Mouse (Mus musculus) heart, embryonic 15.5 days (tissue): ENCODE data around the gene Tgif2lx2. TPM values are rescaled to one million over a fixed set of nuclear protein-coding genes. Genes with fewer than 3 reads are reported as not detected.
"Not testable (repeated sequence)": the region's sequence is repeated elsewhere in the genome, so short reads cannot be mapped to it uniquely, and the experiment has no call there.

ENCODE experiments used
- ATAC-seq: fragments of 200-750 bp; cut with Nextera tagmentation; replicated peaks from 2 replicates; pipeline ENCODE4 v1.8.0; 2017; ENCODE audit warnings: low read depth, moderate TSS enrichment; ENCODE audit not compliant: insufficient number of reproducible peaks, insufficient read depth, low FRiP score
- H3K27ac ChIP-seq: fragments of 300-500 bp; sonication (generic); 2 replicates; pipeline ENCODE4 v1.5.1; 2015; ENCODE audit warnings: mild to moderate bottlenecking, inconsistent platforms
- H3K27me3 ChIP-seq: fragments of 300-500 bp; sonication (generic); 2 replicates; pipeline ENCODE4 v1.6.1; 2015; ENCODE audit warnings: inconsistent platforms
- H3K36me3 ChIP-seq: fragments of 300-500 bp; sonication (generic); 2 replicates; pipeline ENCODE4 v1.6.1; 2015; ENCODE audit warnings: mild to moderate bottlenecking, inconsistent platforms
- H3K4me1 ChIP-seq: fragments of 300-500 bp; sonication (generic); replicated peaks from 2 replicates; pipeline ENCODE4 v1.6.1; 2015; ENCODE audit warnings: inconsistent platforms
- H3K4me2 ChIP-seq: fragments of 300-500 bp; sonication (generic); 2 replicates; pipeline ENCODE4 v1.6.1; 2015; ENCODE audit warnings: inconsistent platforms, mild to moderate bottlenecking, moderate library complexity
- H3K4me3 ChIP-seq: fragments of 300-500 bp; sonication (generic); 2 replicates; pipeline ENCODE4 v1.5.1; 2015; ENCODE audit warnings: mild to moderate bottlenecking, inconsistent platforms
- H3K9ac ChIP-seq: fragments of 300-500 bp; sonication (generic); 2 replicates; pipeline ENCODE4 v1.6.1; 2015; ENCODE audit warnings: mild to moderate bottlenecking, inconsistent platforms
- H3K9me3 ChIP-seq: fragments of 300-500 bp; sonication (generic); replicated peaks from 2 replicates; pipeline ENCODE4 v1.6.1; 2016; ENCODE audit warnings: inconsistent platforms
- WGBS: fragments of 180-500 bp; shearing (Covaris S2); methylation state at CpG from one replicate; pipeline ENCODE4 v1.1.7; 2015; ENCODE audit warnings: mixed read lengths; 5-methylcytosine and 5-hydroxymethylcytosine counted together
- polyA plus RNA-seq: library from polyadenylated mRNA; unstranded; fragments of >200 nt; fragmentation: Nextera tagmentation; extraction: Ambion mirVana; gene quantifications from 2 replicates; pipeline ENCODE4 v1.2.1, GENCODE M21; 2015

Gene Tgif2lx2
- not detected in 2 replicates for polyA plus RNA-seq

DNA sequence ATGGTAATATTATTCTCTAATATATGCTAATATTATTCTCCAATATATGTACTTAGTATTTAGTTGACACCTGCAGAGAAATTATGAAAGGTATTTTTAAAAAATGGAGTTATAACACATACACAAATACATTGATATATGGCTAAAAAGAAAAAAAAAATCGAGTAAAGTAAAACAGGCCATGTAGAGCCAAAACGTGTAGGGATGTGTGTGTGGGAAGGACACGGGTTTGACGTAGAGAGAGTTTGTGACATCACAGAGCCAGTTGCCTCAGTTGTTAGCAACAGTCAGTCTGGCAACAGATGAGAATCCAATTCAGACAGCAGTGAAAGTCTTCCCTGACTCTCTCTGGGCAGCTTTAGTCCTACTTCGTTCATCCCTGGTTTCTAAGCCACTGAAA is at the start of gene Tgif2lx2:
TSS of gene Tgif2lx2 (plus strand) at position 301 of the 400 bp plus-strand sequence.
- not testable (repeated sequence) for H3K27ac ChIP-seq, H3K4me2 ChIP-seq, H3K36me3 ChIP-seq, ATAC-seq, H3K9ac ChIP-seq, H3K4me1 ChIP-seq, H3K4me3 ChIP-seq, H3K27me3 ChIP-seq, H3K9me3 ChIP-seq
- no CpG with 5 or more reads among the region's 5 CpGs for WGBS

Other genes with a start within 250 kb of the Tgif2lx2 start
- gene Tgif2lx1, start 53.5 kb downstream of the Tgif2lx2 start, polyA plus RNA-seq = not detected in 2 replicates